Mouse (Mus musculus) fat pad, adult 2 months (tissue): ENCODE data around the gene Idh3a.

Experiments used
- DNase-seq: peaks from one replicate; pipeline ENCODE4 v3.0.0-alpha.2; 2011; ENCODE audit warnings: low read depth, low spot score; ENCODE audit errors: extremely low read depth

Gene Idh3a

GRCm38 (mm10) chr9:54646252-54646651 is 60.1 kb downstream of the Idh3a start:
- no peak for DNase-seq

GRCm38 (mm10) chr9:54647456-54647855 is 61.3 kb downstream of the Idh3a start:
- no peak for DNase-seq

GRCm38 (mm10) chr9:54649360-54649759 is 63.2 kb downstream of the Idh3a start:
- DNase-seq: no peak

GRCm38 (mm10) chr9:54652778-54653177 is 66.6 kb downstream of the Idh3a start:
- DNase-seq: no peak
